Mouse (Mus musculus): ENCODE results near the gene Gm8362. TPM values are rescaled to one million over a fixed set of nuclear protein-coding genes. Genes with fewer than 3 reads are reported as not detected.
"Not testable (repeated sequence)": the region's sequence is repeated elsewhere in the genome, so short reads cannot be mapped to it uniquely, and the experiment has no call there.

The Gm8362 gene
- polyA plus RNA-seq (2015; fragmentation: Nextera tagmentation; extraction: Ambion mirVana): not detected in 2 replicates

GRCm38 (mm10) chr14:6774311-6774710 is at the start of gene Gm8362:
TSS of gene Gm8362 (minus strand) at chr14:6774411.
- not testable (repeated sequence) for H3K4me1 ChIP-seq (replicated peaks; ENCODE audit: control insufficient read depth, insufficient read depth, low read length); H3K9me3 ChIP-seq (ENCODE audit: control insufficient read depth, low read length); H3K4me3 ChIP-seq (ENCODE audit: low read length); ATAC-seq (ENCODE audit: low read depth); H3K36me3 ChIP-seq (ENCODE audit: control insufficient read depth, insufficient read depth, low read length); H3K27me3 ChIP-seq (ENCODE audit: control insufficient read depth, insufficient read depth, low read depth, low read length); H3K9ac ChIP-seq (ENCODE audit: low read length); H3K4me2 ChIP-seq (ENCODE audit: low read depth, low read length); H3K27ac ChIP-seq (ENCODE audit: low read length)
- WGBS: no CpG with 5 or more reads among the region's 1 CpGs

GRCm38 (mm10) chr14:6823297-6823696 is 49.1 kb upstream of the Gm8362 start:
- H3K4me3 ChIP-seq (ENCODE audit: low read length); H3K4me2 ChIP-seq (ENCODE audit: low read depth, low read length); H3K36me3 ChIP-seq (ENCODE audit: control insufficient read depth, insufficient read depth, low read length); H3K4me1 ChIP-seq (replicated peaks; ENCODE audit: control insufficient read depth, insufficient read depth, low read length); H3K9ac ChIP-seq (ENCODE audit: low read length); ATAC-seq (ENCODE audit: low read depth); H3K9me3 ChIP-seq (ENCODE audit: control insufficient read depth, low read length); H3K27ac ChIP-seq (ENCODE audit: low read length); H3K27me3 ChIP-seq (ENCODE audit: control insufficient read depth, insufficient read depth, low read depth, low read length): not testable (repeated sequence)
- WGBS: 87% methylated on average over 3 of the region's 3 CpGs

GRCm38 (mm10) chr14:6757231-6757536 is 17.0 kb downstream of the Gm8362 start:
- not testable (repeated sequence) for H3K9ac ChIP-seq (ENCODE audit: low read length); H3K27me3 ChIP-seq (ENCODE audit: control insufficient read depth, insufficient read depth, low read depth, low read length); H3K36me3 ChIP-seq (ENCODE audit: control insufficient read depth, insufficient read depth, low read length); H3K9me3 ChIP-seq (ENCODE audit: control insufficient read depth, low read length); ATAC-seq (ENCODE audit: low read depth); H3K27ac ChIP-seq (ENCODE audit: low read length); H3K4me1 ChIP-seq (replicated peaks; ENCODE audit: control insufficient read depth, insufficient read depth, low read length)
- H3K4me2 ChIP-seq (ENCODE audit: low read depth, low read length): peak overlapping the region; percentile 46
- 0% methylated on average over 4 of the region's 13 CpGs for WGBS
- H3K4me3 ChIP-seq (ENCODE audit: low read length): peak overlapping the region; percentile 42

DNA sequence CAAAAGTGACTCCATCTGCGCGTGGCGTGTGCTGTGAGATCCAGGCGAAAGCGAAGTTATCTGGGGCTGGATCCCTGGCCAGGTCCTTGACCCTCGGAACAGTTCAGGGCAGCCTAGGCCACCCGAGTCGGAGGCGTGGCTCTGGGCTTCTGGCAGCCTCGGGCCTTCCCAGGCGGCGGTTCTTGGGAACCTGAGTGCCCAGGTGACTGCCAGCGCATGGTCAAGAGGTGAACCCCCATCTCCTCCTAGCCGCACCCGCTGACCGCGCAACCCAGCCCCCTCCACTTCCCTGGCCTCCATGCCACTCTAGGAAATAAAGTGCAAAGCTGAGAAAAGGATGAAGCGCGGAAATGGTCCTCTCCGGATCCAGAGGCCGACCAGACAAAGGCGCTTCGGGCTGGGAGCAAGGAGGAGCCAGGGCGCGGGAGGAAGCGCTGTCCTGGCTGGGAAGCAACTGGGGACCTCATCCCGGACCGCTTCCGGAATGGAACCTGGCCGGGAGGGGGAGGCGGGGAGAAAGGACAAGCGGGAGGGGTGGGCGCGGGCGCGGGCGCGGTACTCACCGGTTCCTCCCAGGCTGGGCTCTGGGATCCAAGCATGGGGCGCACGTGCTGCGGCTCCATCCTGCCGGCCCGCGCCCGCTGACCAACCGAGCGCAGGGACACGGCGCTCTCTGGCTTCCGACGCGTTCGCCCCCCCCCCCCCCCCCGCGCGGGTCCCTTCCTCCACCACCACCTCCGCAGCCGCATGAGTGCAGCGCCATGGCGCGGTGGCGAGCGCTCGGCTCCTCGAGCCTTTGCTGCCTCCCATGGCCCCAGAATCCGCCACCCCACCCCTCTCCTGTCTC is 17.6 kb downstream of the Gm8362 start:
- H3K4me2 ChIP-seq (ENCODE audit: low read depth, low read length): peak overlapping the region; percentile 46
- not testable (repeated sequence) for H3K9me3 ChIP-seq (ENCODE audit: control insufficient read depth, low read length); H3K36me3 ChIP-seq (ENCODE audit: control insufficient read depth, insufficient read depth, low read length); H3K4me1 ChIP-seq (replicated peaks; ENCODE audit: control insufficient read depth, insufficient read depth, low read length); H3K27ac ChIP-seq (ENCODE audit: low read length); ATAC-seq (ENCODE audit: low read depth); H3K9ac ChIP-seq (ENCODE audit: low read length); H3K27me3 ChIP-seq (ENCODE audit: control insufficient read depth, insufficient read depth, low read depth, low read length)
- H3K4me3 ChIP-seq (ENCODE audit: low read length): peak overlapping the region; percentile 42
- 7% methylated on average over 7 of the region's 67 CpGs for WGBS

DNA sequence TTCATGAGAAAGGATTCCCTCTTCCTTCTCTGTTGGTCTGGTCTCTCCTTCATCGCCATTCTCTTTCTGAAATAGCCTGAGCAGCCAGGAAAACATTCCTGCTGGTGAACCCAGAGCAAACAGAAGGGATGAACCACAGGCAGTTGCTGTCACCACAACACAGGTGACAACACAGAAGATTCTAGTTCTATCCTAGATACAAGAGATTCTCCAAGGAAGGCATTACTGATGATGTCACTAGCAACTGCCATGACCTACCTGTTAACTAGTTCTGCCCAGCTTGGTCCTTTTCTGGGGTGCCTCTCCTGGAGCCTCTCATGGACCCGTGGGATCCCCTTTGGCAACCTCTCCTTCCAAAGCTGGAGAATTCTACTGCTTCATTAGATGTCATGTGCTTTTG is 32.0 kb downstream of the Gm8362 start, which contains the start of gene Gm3636:
Gene Gm3636 (minus strand): TSS at position 101 of the 400 bp plus-strand sequence.
- WGBS: no CpG with 5 or more reads among the region's 2 CpGs
- H3K36me3 ChIP-seq (ENCODE audit: control insufficient read depth, insufficient read depth, low read length); H3K4me3 ChIP-seq (ENCODE audit: low read length); H3K4me1 ChIP-seq (replicated peaks; ENCODE audit: control insufficient read depth, insufficient read depth, low read length); H3K27ac ChIP-seq (ENCODE audit: low read length); H3K4me2 ChIP-seq (ENCODE audit: low read depth, low read length); H3K9me3 ChIP-seq (ENCODE audit: control insufficient read depth, low read length); H3K9ac ChIP-seq (ENCODE audit: low read length); H3K27me3 ChIP-seq (ENCODE audit: control insufficient read depth, insufficient read depth, low read depth, low read length); ATAC-seq (ENCODE audit: low read depth): not testable (repeated sequence)

DNA sequence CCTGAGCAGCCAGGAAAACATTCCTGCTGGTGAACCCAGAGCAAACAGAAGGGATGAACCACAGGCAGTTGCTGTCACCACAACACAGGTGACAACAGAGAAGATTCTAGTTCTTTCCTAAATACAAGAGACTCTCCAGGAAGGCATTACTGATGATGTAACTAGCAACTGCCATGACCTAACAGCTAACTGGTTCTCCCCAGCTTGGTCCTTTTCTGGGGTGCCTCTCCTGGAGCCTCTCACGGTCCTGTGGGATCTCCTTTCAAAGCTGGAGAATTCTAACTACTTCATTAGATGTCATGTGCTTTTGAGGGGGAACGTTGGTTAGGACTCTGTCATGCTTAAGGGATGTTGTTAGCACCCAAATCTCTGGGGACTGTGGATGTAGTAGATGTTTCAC is 54.1 kb downstream of the Gm8362 start, which contains the start of gene Gm8050:
Gene Gm8050 (minus strand): TSS at position 101 of the 400 bp plus-strand sequence.
- H3K4me1 ChIP-seq (replicated peaks; ENCODE audit: control insufficient read depth, insufficient read depth, low read length); H3K36me3 ChIP-seq (ENCODE audit: control insufficient read depth, insufficient read depth, low read length); H3K27me3 ChIP-seq (ENCODE audit: control insufficient read depth, insufficient read depth, low read depth, low read length); H3K9ac ChIP-seq (ENCODE audit: low read length); ATAC-seq (ENCODE audit: low read depth); H3K27ac ChIP-seq (ENCODE audit: low read length); H3K4me3 ChIP-seq (ENCODE audit: low read length); H3K4me2 ChIP-seq (ENCODE audit: low read depth, low read length); H3K9me3 ChIP-seq (ENCODE audit: control insufficient read depth, low read length): not testable (repeated sequence)
- WGBS: no CpG with 5 or more reads among the region's 2 CpGs

Other genes with a start within 250 kb of the Gm8362 start
- gene Gm8356, start 237.1 kb downstream of the Gm8362 start, polyA plus RNA-seq (2015; fragmentation: Nextera tagmentation; extraction: Ambion mirVana): not detected in 2 replicates
- gene Gm3629, start 183.8 kb downstream of the Gm8362 start, polyA plus RNA-seq (2015; fragmentation: Nextera tagmentation; extraction: Ambion mirVana): 0.19 TPM in 1 of 2 replicates, not detected in the other
- gene Gm3460, start 152.0 kb downstream of the Gm8362 start, polyA plus RNA-seq (2015; fragmentation: Nextera tagmentation; extraction: Ambion mirVana): not detected in 2 replicates
- gene Gm10251, start 90.2 kb downstream of the Gm8362 start, polyA plus RNA-seq (2015; fragmentation: Nextera tagmentation; extraction: Ambion mirVana): not detected in 2 replicates
- not detected in 2 replicates for gene Gm8050, start 54.2 kb downstream of the Gm8362 start, polyA plus RNA-seq (2015; fragmentation: Nextera tagmentation; extraction: Ambion mirVana)
- gene Gm3636, start 32.1 kb downstream of the Gm8362 start, polyA plus RNA-seq (2015; fragmentation: Nextera tagmentation; extraction: Ambion mirVana): 3.1 and 4.0 TPM in 2 replicates
- gene Gm3642, start 65.9 kb upstream of the Gm8362 start, polyA plus RNA-seq (2015; fragmentation: Nextera tagmentation; extraction: Ambion mirVana): not detected in 2 replicates
- gene Gm3667, start 115.6 kb upstream of the Gm8362 start, polyA plus RNA-seq (2015; fragmentation: Nextera tagmentation; extraction: Ambion mirVana): 0.73 and 0.74 TPM in 2 replicates
- gene Gm6356, start 199.4 kb upstream of the Gm8362 start, polyA plus RNA-seq (2015; fragmentation: Nextera tagmentation; extraction: Ambion mirVana): not detected in 2 replicates